Mouse (Mus musculus): Measurements from ENCODE around the gene Lyl1. TPM values are rescaled to one million over a fixed set of nuclear protein-coding genes. Genes with fewer than 3 reads are reported as not detected.
A peak's percentile ranks its signal among the peaks of the same experiment; 100 is the strongest.
"Not testable (repeated sequence)": the region's sequence is repeated elsewhere in the genome, so short reads cannot be mapped to it uniquely, and the experiment has no call there.

Lyl1 gene
- polyA plus RNA-seq, 1 experiment from 2014 or later = 3.8 TPM

DNA sequence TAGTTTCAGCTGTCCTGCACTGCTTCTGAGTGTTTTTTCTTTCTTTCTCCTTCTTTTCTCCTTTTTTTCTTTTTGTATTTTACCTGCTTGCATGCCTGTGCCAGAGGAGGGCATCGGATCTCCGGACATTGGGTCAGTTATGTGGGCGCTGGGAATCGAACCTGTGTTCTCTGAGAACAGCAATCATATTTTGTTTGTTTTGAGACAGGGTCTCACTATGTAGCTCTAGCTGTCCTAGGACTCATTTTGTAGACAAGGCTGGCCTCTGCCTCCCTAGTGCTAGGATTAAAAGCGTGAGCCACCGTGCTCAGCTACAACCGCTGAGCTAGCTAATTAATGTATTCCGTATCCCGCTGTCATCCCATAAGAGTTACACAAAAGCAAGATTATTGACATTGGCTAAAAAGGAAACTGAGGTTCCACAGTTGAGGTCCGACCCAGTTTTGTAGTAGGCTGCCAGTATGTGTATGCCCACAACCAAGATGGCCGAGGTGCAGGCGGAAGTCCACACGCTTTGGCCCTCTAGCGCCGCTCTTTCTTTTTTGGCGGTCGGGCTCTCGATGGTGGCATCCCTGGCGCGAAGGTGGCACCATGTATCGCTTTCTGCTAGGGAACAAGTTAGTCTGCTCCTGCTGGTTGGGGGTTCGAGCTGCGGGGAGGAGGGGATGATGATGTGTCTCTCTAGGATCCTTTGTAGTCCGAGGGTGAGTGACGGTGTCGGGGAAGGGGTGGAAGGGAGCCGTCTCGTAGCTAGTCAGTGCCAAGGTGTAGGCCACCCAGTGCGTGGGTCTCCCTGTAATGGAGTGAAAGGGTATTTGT, 36.5 kb upstream of the Lyl1 start:
- Histone ChIP-seq H3K4me1 (ENCODE audit: control insufficient read depth, insufficient read depth, low read length) (peaks cover 27% of the 10 kb centered on the region), H3K4me2 (ENCODE audit: low read length) (peak overlapping the region; percentile 91), H3K4me3 (replicated peaks; ENCODE audit: low read depth, low read length) (peak overlapping the region; percentile 59), H3K36me3 (ENCODE audit: control insufficient read depth, insufficient read depth, low read length) (peaks cover 8% of the 10 kb centered on the region), H3K9ac (replicated peaks; ENCODE audit: low read length) (peak overlapping the region; percentile 72), H3K27ac (replicated peaks; ENCODE audit: low read depth, low read length) (peak overlapping the region; percentile 78), H3K27me3 (ENCODE audit: control insufficient read depth, insufficient read depth, low read length) (no peaks in the 10 kb centered on the region), H3K9me3 (ENCODE audit: control insufficient read depth, low read length) (no peaks in the 10 kb centered on the region)
- DNase-seq (peak; percentile 91), ATAC-seq (ENCODE audit: low FRiP score, low TSS enrichment) (peak; percentile 66)
- under 1% methylated on average over 29 of the region's 29 CpGs for WGBS

DNA sequence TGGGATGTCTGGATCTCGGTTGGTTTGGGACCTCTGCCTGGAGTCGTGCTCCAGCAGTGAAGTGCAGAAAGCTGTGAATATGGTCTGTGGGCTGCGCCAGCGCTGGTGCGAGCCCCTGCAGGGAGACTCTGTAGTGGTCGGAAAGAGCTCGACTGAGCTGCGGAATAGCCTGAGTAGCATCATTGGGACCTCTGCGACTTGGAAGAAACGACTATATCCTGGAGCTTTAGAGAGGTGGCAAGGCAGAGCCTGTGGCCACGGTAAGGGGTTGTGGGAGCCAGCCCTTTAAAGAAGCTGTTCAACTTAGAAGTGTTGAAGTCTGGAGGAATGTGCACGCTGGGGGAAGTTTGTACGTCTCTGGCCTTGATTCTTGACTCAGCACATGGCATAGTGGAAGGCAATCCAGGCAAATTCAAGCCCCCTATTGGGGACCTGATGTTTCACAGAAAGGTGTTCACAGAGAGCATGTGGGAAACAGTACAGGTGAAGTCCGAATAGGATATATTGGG, 35.8 kb upstream of the Lyl1 start:
- peak overlapping the region; percentile 78 for H3K27ac ChIP-seq (replicated peaks; ENCODE audit: low read depth, low read length)
- no peaks in the 10 kb centered on the region for H3K9me3 ChIP-seq (ENCODE audit: control insufficient read depth, low read length)
- WGBS = 2% methylated on average over 14 of the region's 14 CpGs
- no peaks in the 10 kb centered on the region for H3K27me3 ChIP-seq (ENCODE audit: control insufficient read depth, insufficient read depth, low read length)
- peaks cover 22% of the 10 kb centered on the region for H3K4me1 ChIP-seq (ENCODE audit: control insufficient read depth, insufficient read depth, low read length)
- DNase-seq = peak; percentile 50
- H3K4me3 ChIP-seq (replicated peaks; ENCODE audit: low read depth, low read length) = peak overlapping the region; percentile 59
- peak overlapping the region; percentile 72 for H3K9ac ChIP-seq (replicated peaks; ENCODE audit: low read length)
- peaks cover 13% of the 10 kb centered on the region for H3K36me3 ChIP-seq (ENCODE audit: control insufficient read depth, insufficient read depth, low read length)
- peak overlapping the region; percentile 91 for H3K4me2 ChIP-seq (ENCODE audit: low read length)
- peak; percentile 2; the same call in 1 of the 2 replicates for ATAC-seq (ENCODE audit: low FRiP score, low TSS enrichment)

DNA sequence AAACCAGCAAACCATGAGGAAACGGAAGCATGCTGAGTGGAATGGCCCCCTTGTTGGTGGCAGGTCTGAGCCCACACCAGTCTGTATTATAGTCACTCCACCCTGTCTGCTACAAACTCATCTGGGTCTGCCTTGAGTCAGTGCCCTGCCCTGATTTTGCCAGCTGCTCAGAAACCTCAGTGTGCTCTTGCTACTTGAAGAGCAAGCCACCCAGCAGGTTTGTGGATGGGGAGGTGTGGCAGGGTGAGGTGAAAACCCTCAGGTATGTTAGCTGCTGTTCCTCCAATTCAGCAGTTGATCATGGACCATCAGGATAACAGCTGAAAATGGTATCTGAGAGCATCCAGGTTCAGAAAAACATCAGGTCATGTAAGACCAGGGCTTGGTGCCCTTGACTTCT, 33.2 kb upstream of the Lyl1 start:
- DNase-seq (no peak), ATAC-seq (ENCODE audit: low FRiP score, low TSS enrichment) (no peak)
- Histone ChIP-seq H3K4me1 (ENCODE audit: control insufficient read depth, insufficient read depth, low read length) (peaks cover 7% of the 10 kb centered on the region), H3K9me3 (ENCODE audit: control insufficient read depth, low read length) (no peaks in the 10 kb centered on the region), H3K27ac (replicated peaks; ENCODE audit: low read depth, low read length) (no peak overlapping the region), H3K4me2 (ENCODE audit: low read length) (no peak overlapping the region), H3K4me3 (replicated peaks; ENCODE audit: low read depth, low read length) (no peak overlapping the region), H3K36me3 (ENCODE audit: control insufficient read depth, insufficient read depth, low read length) (peaks cover 30% of the 10 kb centered on the region), H3K9ac (replicated peaks; ENCODE audit: low read length) (no peak overlapping the region), H3K27me3 (ENCODE audit: control insufficient read depth, insufficient read depth, low read length) (no peaks in the 10 kb centered on the region)
- 82% methylated on average over 1 of the region's 1 CpGs for WGBS

DNA sequence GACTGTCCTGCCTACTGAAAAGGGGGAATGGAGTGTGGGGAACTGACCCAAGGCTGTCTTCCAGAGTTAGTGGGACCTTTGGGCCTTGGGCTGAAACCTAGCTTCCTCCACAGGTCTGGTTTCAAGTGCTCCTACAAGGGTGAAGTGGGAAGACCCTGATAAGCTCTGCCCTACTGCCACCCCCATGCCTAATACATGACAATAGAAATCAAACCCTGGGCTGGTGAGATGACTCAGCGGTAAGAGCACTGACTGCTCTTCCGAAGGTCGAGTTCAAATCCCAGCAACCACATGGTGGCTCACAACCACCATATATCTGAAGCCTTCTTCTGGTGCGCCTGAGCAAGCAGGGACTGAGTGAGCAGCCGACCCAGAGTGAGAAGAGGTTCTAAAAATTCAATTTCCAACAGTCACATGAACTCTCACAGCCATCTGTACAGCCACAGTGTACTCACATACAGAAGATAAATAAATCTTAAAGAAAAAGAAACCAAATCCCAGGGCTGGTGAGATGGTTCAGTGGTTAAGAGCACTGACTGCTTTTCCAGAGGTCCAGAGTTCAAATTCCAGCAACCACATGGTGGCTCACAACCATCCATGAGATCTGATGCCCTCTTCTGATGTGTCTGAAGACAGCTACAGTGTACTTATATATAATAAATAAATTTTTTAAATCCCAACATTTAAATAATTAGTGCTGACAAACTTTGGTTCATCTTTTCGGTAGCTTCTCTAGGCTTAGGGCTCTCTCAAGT, 32.3 kb upstream of the Lyl1 start:
- DNase-seq (no peak), ATAC-seq (ENCODE audit: low FRiP score, low TSS enrichment) (no peak)
- Histone ChIP-seq H3K4me2 (ENCODE audit: low read length) (no peak overlapping the region), H3K4me3 (replicated peaks; ENCODE audit: low read depth, low read length) (no peak overlapping the region), H3K9me3 (ENCODE audit: control insufficient read depth, low read length) (no peaks in the 10 kb centered on the region), H3K27me3 (ENCODE audit: control insufficient read depth, insufficient read depth, low read length) (no peaks in the 10 kb centered on the region), H3K4me1 (ENCODE audit: control insufficient read depth, insufficient read depth, low read length) (peaks cover 4% of the 10 kb centered on the region), H3K9ac (replicated peaks; ENCODE audit: low read length) (no peak overlapping the region), H3K36me3 (ENCODE audit: control insufficient read depth, insufficient read depth, low read length) (peaks cover 37% of the 10 kb centered on the region), H3K27ac (replicated peaks; ENCODE audit: low read depth, low read length) (no peak overlapping the region)
- 83% methylated on average over 6 of the region's 6 CpGs for WGBS

DNA sequence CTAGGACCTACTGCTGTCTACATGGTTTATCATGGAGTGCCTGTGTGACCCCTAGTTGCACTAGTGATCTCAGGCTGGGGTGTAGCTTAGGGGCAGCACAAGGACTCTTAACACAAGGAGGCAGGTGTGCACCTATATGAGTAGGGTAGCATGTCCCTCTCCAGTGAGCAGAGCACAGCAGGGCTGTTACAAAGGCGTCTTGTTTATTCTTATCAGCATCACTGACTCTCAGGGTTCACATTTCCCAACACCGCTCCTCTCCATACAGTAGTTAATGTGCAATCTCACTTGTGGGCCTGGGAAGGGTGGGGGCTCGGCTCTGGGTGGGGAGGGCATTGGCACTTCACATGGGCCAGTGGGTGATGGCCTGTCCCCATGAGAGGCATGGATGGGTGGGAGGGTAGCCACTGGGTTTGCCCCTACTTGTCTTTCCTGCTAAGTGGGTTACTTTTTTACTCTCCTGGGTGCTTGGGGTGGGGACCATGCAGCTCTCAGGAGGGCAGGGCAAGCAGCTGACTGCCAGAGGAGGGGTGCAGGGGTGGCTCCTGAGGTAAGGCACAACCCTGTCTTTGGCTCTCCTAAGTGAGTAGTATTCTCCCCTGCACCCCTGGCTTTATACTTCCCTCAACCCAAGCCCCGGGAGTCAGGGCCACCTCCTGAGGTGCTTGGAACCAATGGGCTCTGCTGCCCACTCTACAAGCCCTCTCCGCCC, 30.8 kb upstream of the Lyl1 start:
- H3K27ac ChIP-seq (replicated peaks; ENCODE audit: low read depth, low read length); H3K4me1 ChIP-seq (ENCODE audit: control insufficient read depth, insufficient read depth, low read length); H3K9ac ChIP-seq (replicated peaks; ENCODE audit: low read length); H3K9me3 ChIP-seq (ENCODE audit: control insufficient read depth, low read length); H3K4me2 ChIP-seq (ENCODE audit: low read length); H3K4me3 ChIP-seq (replicated peaks; ENCODE audit: low read depth, low read length); H3K27me3 ChIP-seq (ENCODE audit: control insufficient read depth, insufficient read depth, low read length); DNase-seq; ATAC-seq (ENCODE audit: low FRiP score, low TSS enrichment): not testable (repeated sequence)
- 88% methylated on average over 5 of the region's 5 CpGs for WGBS
- peaks cover 52% of the 10 kb centered on the region for H3K36me3 ChIP-seq (ENCODE audit: control insufficient read depth, insufficient read depth, low read length)

DNA sequence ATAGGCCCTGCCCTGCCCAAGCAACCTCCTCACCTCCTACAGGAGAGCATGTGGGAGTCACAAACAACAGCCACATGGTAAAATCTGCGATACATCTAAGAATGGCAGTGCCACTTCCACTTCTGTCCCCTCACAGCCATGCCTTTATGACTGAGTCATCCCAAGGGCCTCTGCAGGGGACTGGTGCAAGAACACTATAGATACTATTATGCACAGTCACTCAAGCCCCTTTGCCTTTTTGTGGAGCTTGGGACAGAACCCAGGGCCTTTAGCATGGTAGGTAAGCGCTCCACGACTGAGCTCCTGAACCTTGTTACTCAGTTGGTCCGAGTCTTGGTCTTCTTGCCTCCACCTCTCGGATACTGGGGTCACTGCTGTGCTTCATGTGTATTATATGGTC, 24.0 kb upstream of the Lyl1 start:
- Histone ChIP-seq H3K4me2 (ENCODE audit: low read length) (no peak overlapping the region), H3K27me3 (ENCODE audit: control insufficient read depth, insufficient read depth, low read length) (no peaks in the 10 kb centered on the region), H3K9ac (replicated peaks; ENCODE audit: low read length) (no peak overlapping the region), H3K4me1 (ENCODE audit: control insufficient read depth, insufficient read depth, low read length) (no peaks in the 10 kb centered on the region), H3K36me3 (ENCODE audit: control insufficient read depth, insufficient read depth, low read length) (peaks cover 43% of the 10 kb centered on the region), H3K4me3 (replicated peaks; ENCODE audit: low read depth, low read length) (no peak overlapping the region), H3K9me3 (ENCODE audit: control insufficient read depth, low read length) (no peaks in the 10 kb centered on the region), H3K27ac (replicated peaks; ENCODE audit: low read depth, low read length) (no peak overlapping the region)
- ATAC-seq (ENCODE audit: low FRiP score, low TSS enrichment) = no peak
- 96% methylated on average over 5 of the region's 5 CpGs for WGBS
- DNase-seq = no peak

DNA sequence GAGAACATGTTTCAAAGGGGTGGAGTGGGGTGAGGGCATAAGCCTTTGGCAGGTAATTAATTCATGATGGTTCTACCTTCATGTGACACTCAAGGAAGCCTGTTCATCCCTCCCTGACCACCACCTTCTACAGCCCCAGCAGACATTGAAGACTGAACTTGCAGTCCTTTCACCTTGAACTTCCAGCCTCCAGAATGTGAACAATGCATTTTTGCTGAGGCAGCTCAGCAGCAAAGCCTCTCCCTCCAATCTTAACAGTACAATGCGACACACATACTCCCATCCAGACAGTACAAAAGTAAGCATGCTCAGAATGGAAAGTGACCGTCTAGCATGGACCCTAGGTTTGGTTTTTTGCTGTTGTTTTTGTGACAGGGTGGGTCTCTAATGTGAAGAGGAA, 19.8 kb upstream of the Lyl1 start:
- DNase-seq = no peak
- H3K4me2 ChIP-seq (ENCODE audit: low read length) = no peak overlapping the region
- H3K9me3 ChIP-seq (ENCODE audit: control insufficient read depth, low read length) = no peaks in the 10 kb centered on the region
- H3K4me1 ChIP-seq (ENCODE audit: control insufficient read depth, insufficient read depth, low read length) = peaks cover 17% of the 10 kb centered on the region
- H3K27me3 ChIP-seq (ENCODE audit: control insufficient read depth, insufficient read depth, low read length) = no peaks in the 10 kb centered on the region
- 88% methylated on average over 2 of the region's 2 CpGs for WGBS
- H3K9ac ChIP-seq (replicated peaks; ENCODE audit: low read length) = no peak overlapping the region
- H3K36me3 ChIP-seq (ENCODE audit: control insufficient read depth, insufficient read depth, low read length) = peaks cover 4% of the 10 kb centered on the region; the same call in 1 of the 2 replicates
- H3K27ac ChIP-seq (replicated peaks; ENCODE audit: low read depth, low read length) = no peak overlapping the region
- ATAC-seq (ENCODE audit: low FRiP score, low TSS enrichment) = no peak
- no peak overlapping the region for H3K4me3 ChIP-seq (replicated peaks; ENCODE audit: low read depth, low read length)

DNA sequence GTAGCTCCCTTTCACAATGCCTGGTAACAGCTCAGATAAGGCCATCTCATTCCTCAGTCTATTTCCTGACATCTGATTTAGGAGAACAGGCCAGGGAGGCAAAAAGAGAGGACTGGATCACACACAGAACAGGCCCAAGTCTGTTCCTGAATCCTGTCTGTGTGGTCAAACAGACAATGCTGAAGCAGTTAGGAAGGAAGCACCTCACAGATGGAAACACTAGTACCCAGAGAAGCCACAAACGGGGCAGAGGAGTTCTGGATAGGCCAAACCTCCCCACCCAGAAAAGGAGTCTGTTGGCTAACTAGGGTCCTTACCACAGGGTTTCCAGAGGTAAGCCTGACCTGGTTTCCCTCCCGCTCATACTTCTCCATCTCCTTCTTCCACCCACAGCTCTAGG, 19.0 kb upstream of the Lyl1 start:
- Histone ChIP-seq H3K4me2 (ENCODE audit: low read length) (no peak overlapping the region), H3K9ac (replicated peaks; ENCODE audit: low read length) (no peak overlapping the region), H3K9me3 (ENCODE audit: control insufficient read depth, low read length) (no peaks in the 10 kb centered on the region), H3K27ac (replicated peaks; ENCODE audit: low read depth, low read length) (no peak overlapping the region), H3K4me1 (ENCODE audit: control insufficient read depth, insufficient read depth, low read length) (peaks cover 20% of the 10 kb centered on the region), H3K27me3 (ENCODE audit: control insufficient read depth, insufficient read depth, low read length) (no peaks in the 10 kb centered on the region), H3K36me3 (ENCODE audit: control insufficient read depth, insufficient read depth, low read length) (no peaks in the 10 kb centered on the region), H3K4me3 (replicated peaks; ENCODE audit: low read depth, low read length) (no peak overlapping the region)
- DNase-seq (no peak), ATAC-seq (ENCODE audit: low FRiP score, low TSS enrichment) (no peak)
- 81% methylated on average over 2 of the region's 2 CpGs for WGBS

Data from midbrain, embryonic 14.5 days (tissue).